ENCODE assay signal across 25 mouse cellular contexts in genomic region chr8:83397726-83398125, GRCm38 (mm10). TPM values are rescaled to one million over a fixed set of nuclear protein-coding genes. Genes with fewer than 3 reads are reported as not detected.
DNase-seq lines count a peak whose midpoint lies in the region; ATAC-seq and TF ChIP-seq lines count a peak whose summit lies in the region.
"Had no signal": no experiment of that assay in that cellular context is flagged by ENCODE, and none has a peak within 500 bp of the region (broad histone marks: within the 10 kb centered on the region; RNA-seq: fewer than 3 reads in every experiment).

No protein-coding gene starts in this region.

- TF ChIP-seq EP300 in stomach, postnatal 0 days (optimal IDR thresholded peaks at IDR 0.05) = no peak

- H3K4me1 ChIP-seq in kidney, adult 2 months (ENCODE audit: control insufficient read depth, insufficient read depth, low read length) = no peaks in the 10 kb centered on the region
- H3K4me1 ChIP-seq in intestine, postnatal 0 days (replicated peaks; ENCODE audit: control insufficient read depth, insufficient read depth, low read length) = no peaks in the 10 kb centered on the region
- peaks cover 5% of the 10 kb centered on the region; the same call in 1 of the 2 replicates for H3K4me1 ChIP-seq in small intestine, adult 2 months (ENCODE audit: control insufficient read depth, insufficient read depth, insufficient read length, low read length)
- no peaks in the 10 kb centered on the region for H3K4me1 ChIP-seq in stomach, postnatal 0 days (replicated peaks; ENCODE audit: control insufficient read depth, insufficient read depth)
- H3K4me1 ChIP-seq: embryonic facial prominence, embryonic 13.5 days; embryonic facial prominence, embryonic 15.5 days had no signal

- peak; percentile 12 for DNase-seq in kidney, adult 2 months
- no peak for DNase-seq in kidney, postnatal 25 days
- DNase-seq in stomach, postnatal 0 days (ENCODE audit: low spot score) = no peak
- DNase-seq in cerebellum, postnatal 14 days = no peak
- no peak for DNase-seq in c-Kit-positive CD71-positive TER-119-positive erythroid progenitor cells, embryonic 14.5 days (ENCODE audit: low spot score)
- DNase-seq: adrenal gland, adult 2 months; adrenal gland, postnatal 10 days; adrenal gland, postnatal 25 days; cerebellum, adult 11-12 months; cerebellum, adult 2 months; cerebellum, adult 9-10 months; cerebellum, postnatal 10 days; cerebellum, postnatal 36 days; embryo, embryonic 11 days had no signal

- TF ChIP-seq CTCF in kidney, adult 2 months (conservative IDR thresholded peaks at IDR 0.05; ENCODE audit: insufficient read depth, insufficient read length, low read depth, low read length) = no peak
- no peak for TF ChIP-seq CTCF in intestine, postnatal 0 days (IDR thresholded peaks at IDR 0.05; ENCODE audit: low read depth)
- TF ChIP-seq CTCF in small intestine, adult 2 months (IDR thresholded peaks at IDR 0.05; ENCODE audit: extremely low read depth, insufficient read length, insufficient replicate concordance, low read depth, low read length) = no peak
- TF ChIP-seq CTCF in stomach, postnatal 0 days (IDR thresholded peaks at IDR 0.05; ENCODE audit: low read depth) = no peak

- ATAC-seq in intestine, postnatal 0 days = peak; percentile 75
- peak; percentile 84 for ATAC-seq in stomach, postnatal 0 days (ENCODE audit: low FRiP score, low TSS enrichment)
- ATAC-seq: forebrain, embryonic 14.5 days; forebrain, embryonic 16.5 days had no signal

- no peak overlapping the region for H3K4me2 ChIP-seq in intestine, postnatal 0 days (replicated peaks; ENCODE audit: low read depth)
- H3K4me2 ChIP-seq in stomach, postnatal 0 days (replicated peaks; ENCODE audit: low read depth) = no peak overlapping the region
- H3K4me2 ChIP-seq: embryonic facial prominence, embryonic 13.5 days; embryonic facial prominence, embryonic 15.5 days had no signal

- H3K9me3 ChIP-seq in intestine, postnatal 0 days (ENCODE audit: control insufficient read depth) = no peaks in the 10 kb centered on the region
- H3K9me3 ChIP-seq in stomach, postnatal 0 days (ENCODE audit: control insufficient read depth, low read length) = no peaks in the 10 kb centered on the region
- H3K9me3 ChIP-seq: embryonic facial prominence, embryonic 13.5 days; embryonic facial prominence, embryonic 15.5 days had no signal

- H3K4me3 ChIP-seq in kidney, adult 2 months (ENCODE audit: insufficient read depth, low read depth, low read length) = no peak overlapping the region
- no peak overlapping the region for H3K4me3 ChIP-seq in intestine, postnatal 0 days (ENCODE audit: low read depth, low read length)
- no peak overlapping the region for H3K4me3 ChIP-seq in small intestine, adult 2 months (ENCODE audit: low read depth, low read length)
- no peak overlapping the region for H3K4me3 ChIP-seq in stomach, postnatal 0 days (ENCODE audit: low read depth, low read length)
- H3K4me3 ChIP-seq: embryonic facial prominence, embryonic 13.5 days; embryonic facial prominence, embryonic 15.5 days; erythroblast, embryonic 14.5 days had no signal

- H3K27me3 ChIP-seq in kidney, adult 2 months (replicated peaks; ENCODE audit: control insufficient read depth, insufficient read depth, low read length) = no peaks in the 10 kb centered on the region
- no peaks in the 10 kb centered on the region for H3K27me3 ChIP-seq in intestine, postnatal 0 days (replicated peaks; ENCODE audit: control insufficient read depth, insufficient read depth, low read length)
- H3K27me3 ChIP-seq in small intestine, adult 2 months (ENCODE audit: control insufficient read depth, insufficient read depth, low read length) = no peaks in the 10 kb centered on the region
- H3K27me3 ChIP-seq in stomach, postnatal 0 days (ENCODE audit: control insufficient read depth, insufficient read depth, low read length) = no peaks in the 10 kb centered on the region
- H3K27me3 ChIP-seq: embryonic facial prominence, embryonic 13.5 days; embryonic facial prominence, embryonic 15.5 days had no signal

- no peaks in the 10 kb centered on the region for H3K36me3 ChIP-seq in kidney, adult 2 months (ENCODE audit: control insufficient read depth, insufficient read depth, low read length)
- no peaks in the 10 kb centered on the region for H3K36me3 ChIP-seq in intestine, postnatal 0 days (ENCODE audit: control insufficient read depth, insufficient read depth)
- H3K36me3 ChIP-seq in small intestine, adult 2 months (ENCODE audit: control insufficient read depth, insufficient read depth, low read length) = no peaks in the 10 kb centered on the region
- no peaks in the 10 kb centered on the region for H3K36me3 ChIP-seq in stomach, postnatal 0 days (ENCODE audit: control insufficient read depth, insufficient read depth, low read length)
- H3K36me3 ChIP-seq: embryonic facial prominence, embryonic 13.5 days; embryonic facial prominence, embryonic 15.5 days had no signal

- no peak for TF ChIP-seq POLR2A in kidney, adult 2 months (IDR thresholded peaks at IDR 0.05; ENCODE audit: low read depth, low read length)
- no peak for TF ChIP-seq POLR2A in small intestine, adult 2 months (IDR thresholded peaks at IDR 0.05; ENCODE audit: low read depth, low read length)

- H3K27ac ChIP-seq in kidney, adult 2 months (ENCODE audit: insufficient read depth, low read depth, low read length) = no peak overlapping the region
- H3K27ac ChIP-seq in intestine, postnatal 0 days (ENCODE audit: low read depth, low read length) = no peak overlapping the region
- H3K27ac ChIP-seq in small intestine, adult 2 months (ENCODE audit: insufficient read depth, low read depth, low read length) = peak overlapping the region; percentile 30; the same call in 1 of the 2 replicates
- H3K27ac ChIP-seq in stomach, postnatal 0 days (replicated peaks) = no peak overlapping the region
- H3K27ac ChIP-seq: embryonic facial prominence, embryonic 13.5 days; embryonic facial prominence, embryonic 15.5 days had no signal

- 53% methylated on average over 4 of the region's 4 CpGs for WGBS in kidney, adult 2 months
- 40% methylated on average over 4 of the region's 4 CpGs for WGBS in intestine, postnatal 0 days
- WGBS in small intestine, adult 2 months = 43% methylated on average over 4 of the region's 4 CpGs
- WGBS in stomach, postnatal 0 days = 62% methylated on average over 4 of the region's 4 CpGs

- H3K9ac ChIP-seq in intestine, postnatal 0 days (ENCODE audit: low read depth, low read length) = no peak overlapping the region
- no peak overlapping the region for H3K9ac ChIP-seq in stomach, postnatal 0 days (ENCODE audit: low read length)
- H3K9ac ChIP-seq: embryonic facial prominence, embryonic 13.5 days; embryonic facial prominence, embryonic 15.5 days had no signal

RNA-seq across cellular contexts. Expression of gene Clgn, which starts 8.1 kb away (rescaled TPM):
- polyA plus RNA-seq in kidney, adult 2 months (2012; rRNA removed) = 0.03 and 0.06 TPM in 2 replicates
- polyA plus RNA-seq in intestine, postnatal 0 days (2015; fragmentation: Nextera tagmentation; extraction: Ambion mirVana) = 0.13 and 0.18 TPM in 2 replicates
- polyA plus RNA-seq in small intestine, adult 2 months (2012; rRNA removed) = not detected in 2 replicates
- polyA plus RNA-seq in stomach, postnatal 0 days (2015; fragmentation: Nextera tagmentation; extraction: Ambion mirVana) = 0.19 and 0.27 TPM in 2 replicates
- polyA plus RNA-seq: adrenal gland, adult 2 months; C2C12; erythroblast, embryonic 14.5 days had no signal

RNA-seq across cellular contexts. Expression of gene Mgat4d, which starts 49.5 kb away (rescaled TPM):
- polyA plus RNA-seq in kidney, adult 2 months (2012; rRNA removed) = not detected in 2 replicates
- not detected in 2 replicates for polyA plus RNA-seq in intestine, postnatal 0 days (2015; fragmentation: Nextera tagmentation; extraction: Ambion mirVana)
- polyA plus RNA-seq in small intestine, adult 2 months (2012; rRNA removed) = not detected in 2 replicates
- not detected in 2 replicates for polyA plus RNA-seq in stomach, postnatal 0 days (2015; fragmentation: Nextera tagmentation; extraction: Ambion mirVana)
- polyA plus RNA-seq: adrenal gland, adult 2 months; brain, embryonic 14.5 days; C2C12; cerebellum, adult 2 months; embryonic facial prominence, embryonic 11.5 days; embryonic facial prominence, embryonic 13.5 days; embryonic facial prominence, embryonic 15.5 days; erythroblast, embryonic 14.5 days; forebrain, embryonic 11.5 days; forebrain, embryonic 14.5 days; forebrain, embryonic 16.5 days had no signal
